Mouse (Mus musculus): ENCODE results near the gene Arfrp1. TPM values are rescaled to one million over a fixed set of nuclear protein-coding genes. Genes with fewer than 3 reads are reported as not detected.

The Arfrp1 gene
- polyA plus RNA-seq, 1 experiment from 2014 or later: 19.4 TPM

- H3K36me3 ChIP-seq (replicated peaks; ENCODE audit: insufficient read depth, low read length): peaks cover 57% of the 10 kb centered on the region
These were observed 39.1 kb downstream of the Arfrp1 start for GRCm38 (mm10) chr2:181326098-181326497.

DNA sequence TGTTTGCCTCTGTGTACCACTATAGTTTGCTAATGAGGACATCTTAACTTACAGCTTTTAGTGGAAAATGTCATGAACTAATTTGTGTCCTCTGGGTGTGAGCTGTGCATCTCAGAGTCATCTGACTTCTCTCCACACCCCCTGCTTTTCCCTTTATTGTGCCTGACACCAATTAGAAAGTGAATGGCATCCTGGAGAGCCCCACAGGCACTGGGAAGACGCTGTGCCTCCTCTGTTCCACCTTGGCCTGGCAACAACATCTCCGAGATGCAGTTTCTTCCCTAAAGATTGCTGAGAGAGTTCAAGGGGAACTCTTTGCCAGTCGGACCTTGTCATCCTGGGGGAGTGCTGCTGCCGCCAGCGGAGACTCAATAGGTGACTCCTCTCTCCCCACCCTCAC lies 43.1 kb downstream of the Arfrp1 start:
- H3K4me2 ChIP-seq (ENCODE audit: low read depth, low read length): no peak overlapping the region
- H3K9me3 ChIP-seq (ENCODE audit: low read length): no peaks in the 10 kb centered on the region
- ATAC-seq: no peak
- peaks cover 32% of the 10 kb centered on the region for H3K36me3 ChIP-seq (replicated peaks; ENCODE audit: insufficient read depth, low read length)
- H3K4me1 ChIP-seq (ENCODE audit: insufficient read depth): peaks cover 7% of the 10 kb centered on the region
- WGBS (ENCODE audit: insufficient replicate concordance): 88% methylated on average over 5 of the region's 5 CpGs
- H3K27me3 ChIP-seq (ENCODE audit: insufficient read depth, low read length): no peaks in the 10 kb centered on the region
- DNase-seq: no peak
- H3K27ac ChIP-seq (ENCODE audit: low read depth): no peak overlapping the region
- no peak for TF ChIP-seq EP300 (IDR thresholded peaks at IDR 0.05; ENCODE audit: low read depth)
- TF ChIP-seq CTCF (IDR thresholded peaks at IDR 0.05; ENCODE audit: low read depth): no peak
- H3K4me3 ChIP-seq (ENCODE audit: low read depth, low read length): no peak overlapping the region
- no peak overlapping the region for H3K9ac ChIP-seq (replicated peaks)

More at GRCm38 (mm10) chr2:181326098-181326497, 39.1 kb downstream of the Arfrp1 start:
- H3K4me3 ChIP-seq (ENCODE audit: low read depth, low read length): no peak overlapping the region
- H3K4me2 ChIP-seq (ENCODE audit: low read depth, low read length): no peak overlapping the region
- H3K27ac ChIP-seq (ENCODE audit: low read depth): no peak overlapping the region
- WGBS (ENCODE audit: insufficient replicate concordance): 80% methylated on average over 2 of the region's 2 CpGs
- H3K9ac ChIP-seq (replicated peaks): no peak overlapping the region
- H3K27me3 ChIP-seq (ENCODE audit: insufficient read depth, low read length): no peaks in the 10 kb centered on the region
- TF ChIP-seq EP300 (IDR thresholded peaks at IDR 0.05; ENCODE audit: low read depth): no peak
- TF ChIP-seq CTCF (IDR thresholded peaks at IDR 0.05; ENCODE audit: low read depth): no peak
- DNase-seq (no peak), ATAC-seq (no peak)
- no peaks in the 10 kb centered on the region for H3K4me1 ChIP-seq (ENCODE audit: insufficient read depth)
- H3K9me3 ChIP-seq (ENCODE audit: low read length): no peaks in the 10 kb centered on the region

DNA sequence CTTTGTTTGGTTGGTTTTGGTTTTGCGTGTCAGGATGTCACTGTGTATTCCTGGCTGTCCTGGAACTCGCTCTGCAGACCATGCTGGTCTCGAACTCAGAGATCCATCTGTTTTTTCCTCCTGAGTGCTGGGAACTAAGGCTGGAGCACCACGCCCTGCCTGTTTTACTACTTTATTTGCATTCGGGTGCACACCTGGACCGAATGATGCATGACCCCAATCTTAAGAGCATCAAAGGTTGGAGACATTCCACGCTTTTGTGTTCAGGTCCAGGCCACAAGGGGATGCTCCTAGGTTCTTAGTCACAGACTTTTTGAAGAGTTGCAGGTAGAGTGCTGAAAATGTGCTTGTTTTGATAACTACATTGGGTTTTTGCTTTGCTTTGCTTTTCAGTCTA lies 45.1 kb downstream of the Arfrp1 start:
- Histone ChIP-seq H3K27me3 (ENCODE audit: insufficient read depth, low read length) (0 out of 2 replicates have a peak, but pooled peaks cover under 1% of the 10 kb centered on the region), H3K4me1 (ENCODE audit: insufficient read depth) (peaks cover 7% of the 10 kb centered on the region), H3K4me3 (ENCODE audit: low read depth, low read length) (peak overlapping the region; percentile 60), H3K27ac (ENCODE audit: low read depth) (peak overlapping the region; percentile 90; the same call in 1 of the 2 replicates), H3K9me3 (ENCODE audit: low read length) (no peaks in the 10 kb centered on the region), H3K9ac (replicated peaks) (peak overlapping the region; percentile 68), H3K36me3 (replicated peaks; ENCODE audit: insufficient read depth, low read length) (peaks cover 29% of the 10 kb centered on the region), H3K4me2 (ENCODE audit: low read depth, low read length) (peak overlapping the region; percentile 83)
- TF ChIP-seq CTCF (IDR thresholded peaks at IDR 0.05; ENCODE audit: low read depth): no peak
- no peak for TF ChIP-seq EP300 (IDR thresholded peaks at IDR 0.05; ENCODE audit: low read depth)
- ATAC-seq (no peak), DNase-seq (no peak)
- WGBS (ENCODE audit: insufficient replicate concordance): 10% methylated on average over 7 of the region's 7 CpGs

- peak; percentile 94 for ATAC-seq
- peaks cover 7% of the 10 kb centered on the region for H3K4me1 ChIP-seq (ENCODE audit: insufficient read depth)
- H3K9me3 ChIP-seq (ENCODE audit: low read length): no peaks in the 10 kb centered on the region
- peaks cover 6% of the 10 kb centered on the region for H3K27me3 ChIP-seq (ENCODE audit: insufficient read depth, low read length)
- TF ChIP-seq EP300 (IDR thresholded peaks at IDR 0.05; ENCODE audit: low read depth) (no peak), CTCF (IDR thresholded peaks at IDR 0.05; ENCODE audit: low read depth) (peak; percentile 13; the same call in 1 of the 2 replicates)
- H3K27ac ChIP-seq (ENCODE audit: low read depth): peak within 1 kb of the TSS; percentile 90
- H3K4me3 ChIP-seq (ENCODE audit: low read depth, low read length): peak within 1 kb of the TSS; percentile 60
- H3K9ac ChIP-seq (replicated peaks): peak within 1 kb of the TSS; percentile 68
- peak within 1 kb of the TSS; percentile 83 for H3K4me2 ChIP-seq (ENCODE audit: low read depth, low read length)
- 5% methylated on average over 40 of the region's 40 CpGs for WGBS (ENCODE audit: insufficient replicate concordance)
- H3K36me3 ChIP-seq (replicated peaks; ENCODE audit: insufficient read depth, low read length): peaks cover 25% of the 10 kb centered on the region
- DNase-seq: peak; percentile 89
These were observed 45.7 kb downstream of the Arfrp1 start, which contains the start of gene Rtel1 for GRCm38 (mm10) chr2:181319248-181320102. Gene Rtel1 (plus strand): TSS chr2:181319739.

GRCm38 (mm10) chr2:181314080-181314810 lies 51.0 kb downstream of the Arfrp1 start, which contains the start of gene Stmn3:
Gene Stmn3 (minus strand): TSS chr2:181314500.
- TF ChIP-seq CTCF (IDR thresholded peaks at IDR 0.05; ENCODE audit: low read depth) (no peak), EP300 (IDR thresholded peaks at IDR 0.05; ENCODE audit: low read depth) (no peak)
- DNase-seq: peak; percentile 56
- peak; percentile 45; the same call in 1 of the 2 replicates for ATAC-seq
- no peak within 1 kb of the TSS for H3K4me3 ChIP-seq (ENCODE audit: low read depth, low read length)
- H3K4me1 ChIP-seq (ENCODE audit: insufficient read depth): peaks cover 8% of the 10 kb centered on the region; the same call in 1 of the 2 replicates
- 7% methylated on average over 23 of the region's 23 CpGs for WGBS (ENCODE audit: insufficient replicate concordance)
- no peak within 1 kb of the TSS; the same call in 1 of the 2 replicates for H3K4me2 ChIP-seq (ENCODE audit: low read depth, low read length)
- no peaks in the 10 kb centered on the region for H3K9me3 ChIP-seq (ENCODE audit: low read length)
- H3K36me3 ChIP-seq (replicated peaks; ENCODE audit: insufficient read depth, low read length): no peaks in the 10 kb centered on the region
- H3K9ac ChIP-seq (replicated peaks): no peak within 1 kb of the TSS
- no peak within 1 kb of the TSS for H3K27ac ChIP-seq (ENCODE audit: low read depth)
- peaks cover 34% of the 10 kb centered on the region for H3K27me3 ChIP-seq (ENCODE audit: insufficient read depth, low read length)
